Comparison of ENCODE assay signal across 13 mouse cellular contexts in genomic region chr4:155382752-155383151, GRCm38 (mm10). TPM values are rescaled to one million over a fixed set of nuclear protein-coding genes. Genes with fewer than 3 reads are reported as not detected.
DNase-seq lines count a peak whose midpoint lies in the region; TF ChIP-seq lines count a peak whose summit lies in the region.
"Had no signal": no experiment of that assay in that cellular context is flagged by ENCODE, and none has a peak within 500 bp of the region (broad histone marks: within the 10 kb centered on the region; RNA-seq: fewer than 3 reads in every experiment).

No protein-coding gene starts in this region.

- H3K27me3 ChIP-seq in embryonic facial prominence, embryonic 10.5 days (replicated peaks; ENCODE audit: low read depth, poor library complexity, severe bottlenecking) = 0 out of 2 replicates have a peak, but pooled peaks cover 4% of the 10 kb centered on the region
- H3K27me3 ChIP-seq: forebrain, embryonic 15.5 days had no signal

- H3K36me3 ChIP-seq in embryonic facial prominence, embryonic 10.5 days (replicated peaks) = no peaks in the 10 kb centered on the region
- H3K36me3 ChIP-seq: embryonic facial prominence, embryonic 13.5 days; forebrain, embryonic 15.5 days had no signal

- no peak overlapping the region for H3K4me3 ChIP-seq in layer of hippocampus, adult 2 months
- H3K4me3 ChIP-seq in embryonic facial prominence, embryonic 10.5 days = no peak overlapping the region
- H3K4me3 ChIP-seq: embryonic facial prominence, embryonic 13.5 days; forebrain, embryonic 15.5 days had no signal

- peak overlapping the region; percentile 89 for H3K27ac ChIP-seq in layer of hippocampus, adult 2 months
- no peak overlapping the region for H3K27ac ChIP-seq in embryonic facial prominence, embryonic 10.5 days (replicated peaks)
- H3K27ac ChIP-seq: embryonic facial prominence, embryonic 13.5 days; forebrain, embryonic 15.5 days; liver, embryonic 14.5 days had no signal

- intact Hi-C loops in left cerebral cortex, postnatal 4 days (cut with DNase I) = no loop called here

- H3K4me1 ChIP-seq in embryonic facial prominence, embryonic 10.5 days = 0 out of 2 replicates have a peak, but pooled peaks cover 5% of the 10 kb centered on the region
- H3K4me1 ChIP-seq: embryonic facial prominence, embryonic 13.5 days; forebrain, embryonic 15.5 days had no signal

- 36% methylated on average over 9 of the region's 9 CpGs for WGBS in embryonic facial prominence, embryonic 10.5 days

- H3K9me3 ChIP-seq in embryonic facial prominence, embryonic 10.5 days = no peaks in the 10 kb centered on the region
- H3K9me3 ChIP-seq: embryonic facial prominence, embryonic 13.5 days; forebrain, embryonic 15.5 days had no signal

- peak; percentile 67 for DNase-seq in left cerebral cortex, adult 11 months (ENCODE audit: low spot score)
- no peak for DNase-seq in left cerebral cortex, postnatal 4 days
- DNase-seq in frontal cortex, postnatal 36 days (ENCODE audit: low spot score in 2 of 2) = peak; percentile 75 to 78
- peak; percentile 53 to 55 for DNase-seq in layer of hippocampus, adult 2 months (ENCODE audit: low spot score in 2 of 2)
- peak; percentile 73 to 77 for DNase-seq in right cerebral cortex, adult 2 months (ENCODE audit: low spot score in 2 of 2)
- DNase-seq in thymus, postnatal 36 days = no peak
- DNase-seq in embryonic facial prominence, embryonic 10.5 days (ENCODE audit: low spot score) = no peak
- DNase-seq: adrenal gland, postnatal 36 days; heart, postnatal 14 days; kidney, adult 2 months had no signal

- no peak; the same call in none of the 2 replicates for TF ChIP-seq CTCF in layer of hippocampus, adult 2 months (conservative IDR thresholded peaks at IDR 0.05)

RNA-seq across cellular contexts. Expression of gene Gabrd, which starts 15.2 kb away (rescaled TPM):
- 1 to 10 TPM; 7.3 to 7.7 TPM for total RNA-seq in left cerebral cortex, postnatal 4 days (2021)
- 10 to 100 TPM; 24.2 to 28.4 TPM for total RNA-seq in layer of hippocampus, adult 2 months (2021)
- not detected in 2 replicates for polyA plus RNA-seq in embryonic facial prominence, embryonic 10.5 days (2016; fragmentation: Nextera tagmentation; extraction: Ambion mirVana)
- total RNA-seq: heart, postnatal 14 days had no signal
- polyA plus RNA-seq: embryonic facial prominence, embryonic 13.5 days; liver, embryonic 14.5 days had no signal

RNA-seq across cellular contexts. Expression of gene Prkcz, which starts 21.6 kb away (rescaled TPM):
- 100 to 1,000 TPM; 131 to 136 TPM for total RNA-seq in left cerebral cortex, postnatal 4 days (2021)
- total RNA-seq in layer of hippocampus, adult 2 months (2021) = 100 to 1,000 TPM; 158 to 160 TPM
- 12.4 and 13.7 TPM in 2 replicates for polyA plus RNA-seq in embryonic facial prominence, embryonic 10.5 days (2016; fragmentation: Nextera tagmentation; extraction: Ambion mirVana)

RNA-seq across cellular contexts. Expression of gene Cfap74, which starts 26.2 kb away (rescaled TPM):
- 1 to 10 TPM; 6.4 to 6.6 TPM for total RNA-seq in left cerebral cortex, postnatal 4 days (2021)
- total RNA-seq in layer of hippocampus, adult 2 months (2021) = 10 to 100 TPM; 13.8 to 16.2 TPM
- 6.7 and 7.3 TPM in 2 replicates for polyA plus RNA-seq in embryonic facial prominence, embryonic 10.5 days (2016; fragmentation: Nextera tagmentation; extraction: Ambion mirVana)

Comparison
In these comparisons a context has a peak if more than half of its experiments do, and no peak if none do; other contexts are left out.
1. DNase-seq: peak in left cerebral cortex, adult 11 months (single experiment), frontal cortex, postnatal 36 days (2 of 2), layer of hippocampus, adult 2 months (2 of 2) and right cerebral cortex, adult 2 months (2 of 2); none in left cerebral cortex, postnatal 4 days (single experiment), thymus, postnatal 36 days (0 of 2) and embryonic facial prominence, embryonic 10.5 days (single experiment).